Mouse (Mus musculus) liver, adult 2 months (tissue): ENCODE results near the gene Larp1. TPM values are rescaled to one million over a fixed set of nuclear protein-coding genes. Genes with fewer than 3 reads are reported as not detected.
A peak's percentile ranks its signal among the peaks of the same experiment; 100 is the strongest.
"Not testable (repeated sequence)": the region's sequence is repeated elsewhere in the genome, so short reads cannot be mapped to it uniquely, and the experiment has no call there.

ENCODE experiments used
- DNase-seq: peaks from one replicate; pipeline ENCODE4 v3.0.0-alpha.2; 2011; ENCODE audit warnings: low read depth, low spot score; ENCODE audit errors: extremely low read depth
- H3K27ac ChIP-seq: fragments of 200-500 bp; replicated peaks from 2 replicates; pipeline ENCODE4 v1.5.1; 2012; ENCODE audit warnings: low read depth, mild to moderate bottlenecking, control low read depth, inconsistent platforms, low read length; ENCODE audit not compliant: insufficient read depth
- H3K27me3 ChIP-seq: fragments of 200-500 bp; 2 replicates; pipeline ENCODE4 v1.6.1; 2012; ENCODE audit warnings: mild to moderate bottlenecking, moderate library complexity, low read length, inconsistent platforms; ENCODE audit not compliant: control insufficient read depth, insufficient read depth
- H3K36me3 ChIP-seq: fragments of 200-500 bp; 2 replicates; pipeline ENCODE4 v1.6.1; 2012; ENCODE audit warnings: low read length, inconsistent platforms; ENCODE audit not compliant: control insufficient read depth, insufficient read depth
- H3K4me1 ChIP-seq: fragments of 200-500 bp; 2 replicates; pipeline ENCODE4 v1.6.1; 2011; ENCODE audit warnings: low read length; ENCODE audit not compliant: control insufficient read depth, insufficient read depth
- H3K4me3 ChIP-seq: fragments of 200-500 bp; 2 replicates; pipeline ENCODE4 v1.5.1; 2011; ENCODE audit warnings: low read depth, mild to moderate bottlenecking, control low read depth, low read length, moderate library complexity; ENCODE audit not compliant: insufficient read depth
- H3K79me2 ChIP-seq: fragments of 200-500 bp; 2 replicates; pipeline ENCODE4 v1.6.1; 2012; ENCODE audit warnings: inconsistent platforms, mild to moderate bottlenecking, low read length, moderate library complexity; ENCODE audit not compliant: control insufficient read depth, insufficient read depth
- H3K9ac ChIP-seq: fragments of 200-500 bp; 2 replicates; pipeline ENCODE4 v1.6.1; 2012; ENCODE audit warnings: low read depth, mild to moderate bottlenecking, control low read depth, inconsistent platforms, low read length
- CTCF ChIP-seq: fragments of 200-500 bp; IDR thresholded peaks from 2 replicates; pipeline ENCODE4 v1.5.1; 2011; ENCODE audit warnings: low read depth, low read length, control low read depth
- POLR2A ChIP-seq: fragments of 200-500 bp; IDR thresholded peaks from 2 replicates; pipeline ENCODE4 v1.6.1; 2011; ENCODE audit warnings: low read length, control low read depth; ENCODE audit not compliant: insufficient read depth; ENCODE audit errors: extremely low read depth
- WGBS: fragments of 180-500 bp; shearing (Covaris S2); methylation state at CpG from one replicate; pipeline ENCODE4 v1.1.7; 2018; 5-methylcytosine and 5-hydroxymethylcytosine counted together
- polyA plus RNA-seq: library from polyadenylated mRNA; depleted of rRNA; stranded (reverse); fragments of >200 nt; gene quantifications from 2 replicates; pipeline ENCODE4 v1.2.3, GENCODE M21; 2012
- total RNA-seq: library from RNA; depleted of rRNA; stranded (reverse); fragments of >200 nt; gene quantifications from 2 replicates; pipeline ENCODE4 v1.2.3, GENCODE M21; 2014

The Larp1 gene
- total and polyA plus RNA-seq, 2 experiments: 19.7 to 39.8 TPM

- WGBS: 7% methylated on average over 5 of the region's 5 CpGs
- DNase-seq: no peak
- Histone ChIP-seq H3K36me3 (no peaks in the 10 kb centered on the region), H3K79me2 (no peaks in the 10 kb centered on the region), H3K4me1 (peaks cover 23% of the 10 kb centered on the region), H3K27ac (peak overlapping the region; percentile 63), H3K9ac (0 out of 2 replicates have a peak overlapping the region, but pooled peaks have one; percentile 2), H3K4me3 (no peak overlapping the region), H3K27me3 (no peaks in the 10 kb centered on the region)
- no peak for TF ChIP-seq POLR2A
These were observed 87.3 kb downstream of the Larp1 start for GRCm38 (mm10) chr11:58096160-58096559.

DNA sequence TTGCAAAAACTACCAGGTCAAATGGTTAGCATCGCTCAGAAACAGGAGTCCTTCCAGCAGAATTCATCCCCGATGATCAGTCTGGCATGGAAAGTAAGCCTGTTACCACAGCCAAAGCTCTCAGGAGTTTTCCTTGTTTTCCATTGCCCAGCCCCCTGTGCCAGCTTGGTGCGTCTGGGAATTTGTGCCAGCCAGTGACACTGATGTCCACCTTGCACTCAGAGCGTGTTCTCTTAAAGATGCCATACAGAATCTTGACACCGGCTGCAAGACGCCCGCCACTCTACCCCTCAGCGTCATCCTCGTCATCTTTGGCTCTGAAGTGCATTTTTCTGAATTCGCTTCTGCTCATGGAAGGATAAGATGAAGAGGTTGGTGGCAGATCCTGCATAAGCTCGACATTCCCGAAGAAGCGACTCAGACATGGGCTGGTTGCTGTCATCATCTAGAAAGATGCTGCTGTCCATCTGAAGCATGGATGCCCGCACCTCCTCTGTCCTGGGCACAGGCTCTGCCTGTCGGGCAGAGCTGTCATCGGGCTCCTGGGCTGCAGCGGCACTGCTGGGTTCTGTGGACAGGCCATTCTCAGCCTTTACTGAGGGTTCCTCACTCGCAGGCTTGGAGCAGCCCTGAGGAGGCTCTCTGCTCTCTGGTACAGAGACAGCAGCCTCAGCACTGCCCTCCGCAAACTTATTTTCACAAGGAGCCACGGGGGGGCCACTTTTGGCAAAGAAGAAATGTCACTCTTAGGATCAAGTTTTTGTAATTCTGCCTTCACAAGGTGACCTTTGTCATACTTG is 88.2 kb downstream of the Larp1 start:
- TF ChIP-seq CTCF: no peak
- no peak for TF ChIP-seq POLR2A
- DNase-seq: peak; percentile 48
- Histone ChIP-seq H3K4me3 (peak overlapping the region; percentile 23; the same call in 1 of the 2 replicates), H3K27me3 (no peaks in the 10 kb centered on the region), H3K4me1 (peaks cover 27% of the 10 kb centered on the region), H3K79me2 (no peaks in the 10 kb centered on the region), H3K9ac (peak overlapping the region; percentile 20; the same call in 1 of the 2 replicates), H3K27ac (peak overlapping the region; percentile 84), H3K36me3 (no peaks in the 10 kb centered on the region)
- WGBS: 42% methylated on average over 20 of the region's 20 CpGs

DNA sequence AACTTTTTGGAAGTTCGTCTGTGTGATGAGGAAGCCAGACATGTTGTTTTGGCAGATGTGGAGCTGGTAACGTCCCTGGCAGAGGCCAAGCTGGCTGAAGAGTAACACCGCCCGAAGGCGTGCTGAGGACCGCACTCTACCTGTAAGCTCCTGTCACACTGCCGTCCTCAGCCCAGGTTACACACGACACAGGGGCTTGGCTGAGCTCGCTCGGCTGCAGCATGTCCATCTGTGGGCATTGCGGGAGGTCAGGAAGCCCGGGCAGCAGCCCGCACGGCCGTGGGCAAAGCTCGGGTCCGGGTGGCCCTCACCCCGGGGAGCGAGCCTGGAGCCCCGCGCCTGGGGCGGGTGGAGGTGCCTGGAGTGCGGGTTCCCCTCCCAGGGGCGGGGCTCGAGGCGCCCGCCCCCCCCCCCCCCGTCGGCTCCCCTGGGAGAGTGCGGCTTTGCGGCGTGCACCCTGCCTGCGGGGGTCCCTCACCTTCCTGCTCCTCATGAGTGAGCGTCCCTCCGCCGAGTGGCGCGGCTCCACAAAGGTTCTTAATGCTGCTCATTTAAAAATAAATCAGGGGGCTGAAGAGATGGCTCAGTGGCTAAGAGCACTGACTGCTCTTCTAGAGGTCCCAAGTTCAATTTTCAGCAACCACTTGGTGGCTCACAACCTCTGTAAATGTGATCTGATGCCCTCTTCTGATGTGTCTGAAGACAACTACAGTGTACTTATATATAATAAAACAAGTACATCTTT is 88.9 kb downstream of the Larp1 start:
- DNase-seq: peak; percentile 84
- WGBS: 5% methylated on average over 34 of the region's 38 CpGs

GRCm38 (mm10) chr11:58098366-58098720 is 89.5 kb downstream of the Larp1 start:
- not testable (repeated sequence) for H3K36me3 ChIP-seq, H3K79me2 ChIP-seq, H3K27me3 ChIP-seq, H3K4me3 ChIP-seq, H3K9ac ChIP-seq, DNase-seq
- peak; percentile 28; the same call in 1 of the 2 replicates for TF ChIP-seq CTCF
- peak overlapping the region; percentile 91 for H3K27ac ChIP-seq
- WGBS: 79% methylated on average over 5 of the region's 5 CpGs
- H3K4me1 ChIP-seq: peaks cover 29% of the 10 kb centered on the region

More for the DNA sequence above, 88.9 kb downstream of the Larp1 start:
- Histone ChIP-seq H3K4me1 (peaks cover 27% of the 10 kb centered on the region), H3K4me3 (peak overlapping the region; percentile 56), H3K27ac (peak overlapping the region; percentile 91), H3K9ac (peak overlapping the region; percentile 76), H3K79me2 (no peaks in the 10 kb centered on the region), H3K27me3 (no peaks in the 10 kb centered on the region), H3K36me3 (no peaks in the 10 kb centered on the region)
- TF ChIP-seq CTCF (no peak), POLR2A (no peak)

DNA sequence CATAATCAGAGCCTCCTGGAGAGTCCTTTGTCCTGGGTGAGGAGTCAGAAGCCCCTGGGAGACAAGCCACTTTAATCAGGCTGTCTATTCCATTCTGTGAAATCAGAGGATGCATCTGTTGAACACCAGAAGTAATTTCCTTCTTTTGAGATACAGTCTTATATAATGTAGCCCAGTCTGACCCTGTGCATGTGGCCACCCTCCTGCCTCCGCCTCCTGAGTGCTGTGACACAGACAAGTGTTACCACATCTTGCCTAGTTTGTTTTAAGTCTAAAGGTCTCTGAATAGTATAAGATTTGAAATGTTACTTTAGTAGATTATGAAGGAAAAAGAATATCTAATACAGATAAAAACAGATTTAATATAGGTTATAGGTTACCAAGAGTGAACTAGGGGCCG is 91.1 kb downstream of the Larp1 start:
- DNase-seq: peak; percentile 80
- Histone ChIP-seq H3K27ac (peak overlapping the region; percentile 91), H3K4me3 (no peak overlapping the region), H3K9ac (no peak overlapping the region), H3K4me1 (peaks cover 26% of the 10 kb centered on the region), H3K27me3 (no peaks in the 10 kb centered on the region), H3K36me3 (no peaks in the 10 kb centered on the region), H3K79me2 (peaks cover under 1% of the 10 kb centered on the region; the same call in 1 of the 2 replicates)
- 42% methylated on average over 2 of the region's 2 CpGs for WGBS
- TF ChIP-seq CTCF: no peak
- no peak for TF ChIP-seq POLR2A
